Mouse (Mus musculus): ENCODE results near the gene Sh3bgrl. TPM values are rescaled to one million over a fixed set of nuclear protein-coding genes. Genes with fewer than 3 reads are reported as not detected.
"Not testable (repeated sequence)": the region's sequence is repeated elsewhere in the genome, so short reads cannot be mapped to it uniquely, and the experiment has no call there.

Sh3bgrl gene
- total RNA-seq (2014; rRNA removed; ENCODE audit: low replicate concordance) = 45.3 and 47.4 TPM in 2 replicates
- 52.7 and 56.7 TPM in 2 replicates for polyA plus RNA-seq (2015; fragmentation: Nextera tagmentation; extraction: Ambion mirVana)

DNA sequence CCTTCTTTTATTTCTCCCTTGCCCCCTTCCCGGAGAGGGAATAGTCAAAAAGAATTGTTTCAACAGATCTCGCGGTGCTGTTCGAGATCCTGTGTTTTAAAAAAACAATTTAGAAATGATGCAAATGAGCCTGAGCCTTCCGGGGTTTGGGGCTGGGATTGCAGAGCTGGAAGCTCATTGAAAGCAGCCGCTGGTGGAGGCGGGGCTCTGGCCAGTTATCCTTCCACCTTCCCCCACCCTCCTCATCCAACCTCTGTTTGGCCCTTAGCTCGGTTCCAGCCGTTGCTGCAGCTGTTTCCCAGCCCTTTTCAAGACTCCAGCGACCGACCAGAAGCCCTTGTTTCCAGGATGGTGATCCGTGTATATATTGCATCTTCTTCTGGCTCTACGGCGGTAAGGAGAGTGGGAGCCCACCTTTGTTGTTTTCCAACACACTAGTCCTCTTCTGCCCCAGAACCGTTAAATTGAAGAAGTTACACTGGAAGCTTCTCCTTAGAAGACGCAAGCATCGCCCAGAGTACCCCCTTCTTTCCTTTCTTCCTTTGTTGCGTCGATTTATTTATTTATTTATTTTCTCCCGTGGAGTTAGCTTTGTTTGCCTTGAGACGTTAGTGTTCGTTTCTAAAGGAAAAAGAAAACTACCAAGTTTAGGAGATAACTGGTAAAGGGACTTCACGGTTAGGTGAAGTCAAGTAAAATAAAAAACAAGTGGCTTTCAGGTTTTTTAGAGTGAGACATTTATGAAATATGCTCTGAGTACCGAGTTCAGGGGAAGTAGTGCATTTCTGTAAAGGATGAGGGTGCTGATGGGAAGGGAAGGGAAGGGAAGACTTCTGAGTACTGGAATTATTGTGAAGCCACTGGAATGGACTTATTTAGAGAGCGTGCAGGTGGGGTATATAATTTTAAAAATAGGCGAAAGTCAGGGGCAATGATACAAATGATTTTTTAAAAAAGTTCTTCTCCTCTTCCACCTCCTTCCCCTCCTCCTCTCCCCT, at the start of gene Sh3bgrl:
TSS of gene Sh3bgrl (plus strand) at position 121 of the 998 bp plus-strand sequence.
- Histone ChIP-seq H3K27ac (ENCODE audit: low read depth) (peak within 1 kb of the TSS; percentile 84), H3K9ac (replicated peaks; ENCODE audit: low read depth, low read length) (peak within 1 kb of the TSS; percentile 64), H3K4me1 (ENCODE audit: control insufficient read depth, insufficient read depth) (no peaks in the 10 kb centered on the region), H3K4me2 (ENCODE audit: low read depth, low read length) (peak within 1 kb of the TSS; percentile 58), H3K9me3 (replicated peaks; ENCODE audit: control insufficient read depth, low read length) (no peaks in the 10 kb centered on the region), H3K36me3 (replicated peaks; ENCODE audit: control insufficient read depth, insufficient read depth, low read length) (no peaks in the 10 kb centered on the region), H3K27me3 (ENCODE audit: control insufficient read depth, insufficient read depth, low read length) (no peaks in the 10 kb centered on the region), H3K4me3 (ENCODE audit: low read depth, low read length) (peak within 1 kb of the TSS; percentile 72)
- TF ChIP-seq EP300 (IDR thresholded peaks at IDR 0.05; ENCODE audit: low read depth) (no peak), CTCF (IDR thresholded peaks at IDR 0.05; ENCODE audit: low read depth) (no peak)
- WGBS = 10% methylated on average over 26 of the region's 26 CpGs
- peak; percentile 97 for ATAC-seq (ENCODE audit: insufficient read depth, low read depth)
- DNase-seq (ENCODE audit: low spot score) = peak; percentile 87

DNA sequence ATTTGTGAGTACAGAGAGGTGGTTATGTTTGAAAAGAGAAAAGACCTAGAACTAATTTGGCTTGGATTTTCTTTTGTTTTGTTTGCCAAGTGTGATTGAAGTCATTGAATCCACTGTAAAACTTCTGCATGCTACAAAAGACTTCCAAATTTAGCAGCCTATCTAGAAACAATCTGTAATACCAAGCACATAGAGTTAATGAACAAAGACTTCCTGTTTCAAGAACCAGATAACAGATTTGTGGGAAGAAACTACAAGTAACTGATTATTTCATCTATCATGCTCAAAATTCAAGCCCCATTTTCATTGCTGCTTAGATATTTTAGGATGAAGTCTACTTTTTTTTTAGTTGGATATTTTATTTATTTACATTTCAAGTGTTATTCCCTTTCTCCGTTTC, 47.4 kb upstream of the Sh3bgrl start:
- H3K4me2 ChIP-seq (ENCODE audit: low read depth, low read length) = no peak overlapping the region
- DNase-seq (ENCODE audit: low spot score) = no peak
- H3K27me3 ChIP-seq (ENCODE audit: control insufficient read depth, insufficient read depth, low read length) = no peaks in the 10 kb centered on the region
- H3K4me3 ChIP-seq (ENCODE audit: low read depth, low read length) = no peak overlapping the region
- no peaks in the 10 kb centered on the region for H3K36me3 ChIP-seq (replicated peaks; ENCODE audit: control insufficient read depth, insufficient read depth, low read length)
- ATAC-seq (ENCODE audit: insufficient read depth, low read depth) = no peak
- WGBS = 35% methylated on average over 1 of the region's 1 CpGs
- no peaks in the 10 kb centered on the region for H3K4me1 ChIP-seq (ENCODE audit: control insufficient read depth, insufficient read depth)
- H3K27ac ChIP-seq (ENCODE audit: low read depth) = no peak overlapping the region
- H3K9me3 ChIP-seq (replicated peaks; ENCODE audit: control insufficient read depth, low read length) = no peaks in the 10 kb centered on the region
- no peak overlapping the region for H3K9ac ChIP-seq (replicated peaks; ENCODE audit: low read depth, low read length)
- no peak for TF ChIP-seq EP300 (IDR thresholded peaks at IDR 0.05; ENCODE audit: low read depth)
- no peak for TF ChIP-seq CTCF (IDR thresholded peaks at IDR 0.05; ENCODE audit: low read depth)

DNA sequence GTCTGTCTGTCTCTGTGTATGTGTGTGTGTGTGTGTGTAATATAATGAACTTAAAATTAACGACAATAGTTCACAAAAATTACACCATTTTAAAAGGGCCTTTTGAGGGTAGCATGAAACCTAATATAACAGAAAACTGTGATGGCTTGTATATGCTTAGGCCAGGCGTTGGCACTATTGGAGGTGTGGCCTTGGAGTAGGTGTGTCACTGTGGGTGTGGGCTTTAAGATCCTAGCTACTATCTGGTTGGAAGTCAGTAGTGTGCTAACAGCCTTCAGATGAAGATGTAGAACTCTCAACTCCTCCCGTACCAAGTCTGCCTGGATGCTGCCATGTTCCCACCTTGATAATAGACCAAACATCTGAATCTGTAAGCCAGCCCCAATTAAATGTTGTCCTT, 23.4 kb upstream of the Sh3bgrl start:
- Histone ChIP-seq H3K4me1 (ENCODE audit: control insufficient read depth, insufficient read depth) (no peaks in the 10 kb centered on the region), H3K36me3 (replicated peaks; ENCODE audit: control insufficient read depth, insufficient read depth, low read length) (no peaks in the 10 kb centered on the region), H3K9me3 (replicated peaks; ENCODE audit: control insufficient read depth, low read length) (no peaks in the 10 kb centered on the region), H3K4me3 (ENCODE audit: low read depth, low read length) (no peak overlapping the region), H3K4me2 (ENCODE audit: low read depth, low read length) (no peak overlapping the region), H3K27ac (ENCODE audit: low read depth) (no peak overlapping the region), H3K9ac (replicated peaks; ENCODE audit: low read depth, low read length) (no peak overlapping the region), H3K27me3 (ENCODE audit: control insufficient read depth, insufficient read depth, low read length) (no peaks in the 10 kb centered on the region)
- WGBS = 64% methylated on average over 3 of the region's 3 CpGs
- ATAC-seq (ENCODE audit: insufficient read depth, low read depth) (no peak), DNase-seq (ENCODE audit: low spot score) (no peak)
- no peak for TF ChIP-seq EP300 (IDR thresholded peaks at IDR 0.05; ENCODE audit: low read depth)
- TF ChIP-seq CTCF (IDR thresholded peaks at IDR 0.05; ENCODE audit: low read depth) = no peak

DNA sequence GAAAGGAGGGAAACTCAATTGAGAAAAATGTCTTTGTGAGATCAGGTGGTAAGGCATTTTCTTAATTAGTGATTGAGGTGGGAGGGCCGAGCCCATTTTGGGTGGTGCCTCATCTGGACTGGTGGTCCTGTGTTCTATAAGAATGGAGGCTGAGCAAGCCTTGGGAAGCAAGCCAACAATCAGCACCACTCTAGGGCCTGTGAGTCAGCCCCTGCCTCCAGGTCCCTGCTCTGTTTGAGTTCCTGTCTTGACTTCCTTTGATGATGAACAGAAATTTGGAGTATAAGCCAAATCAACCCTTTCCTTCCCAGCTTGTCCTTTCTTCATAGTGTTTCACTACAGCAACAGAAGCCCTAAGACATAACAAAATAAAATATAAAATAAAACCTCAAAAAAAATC, 19.4 kb upstream of the Sh3bgrl start:
- Histone ChIP-seq H3K27ac (ENCODE audit: low read depth) (no peak overlapping the region), H3K27me3 (ENCODE audit: control insufficient read depth, insufficient read depth, low read length) (no peaks in the 10 kb centered on the region), H3K4me2 (ENCODE audit: low read depth, low read length) (no peak overlapping the region), H3K9ac (replicated peaks; ENCODE audit: low read depth, low read length) (no peak overlapping the region), H3K36me3 (replicated peaks; ENCODE audit: control insufficient read depth, insufficient read depth, low read length) (no peaks in the 10 kb centered on the region), H3K9me3 (replicated peaks; ENCODE audit: control insufficient read depth, low read length) (no peaks in the 10 kb centered on the region), H3K4me1 (ENCODE audit: control insufficient read depth, insufficient read depth) (no peaks in the 10 kb centered on the region), H3K4me3 (ENCODE audit: low read depth, low read length) (no peak overlapping the region)
- ATAC-seq (ENCODE audit: insufficient read depth, low read depth) (no peak), DNase-seq (ENCODE audit: low spot score) (no peak)
- TF ChIP-seq EP300 (IDR thresholded peaks at IDR 0.05; ENCODE audit: low read depth) (no peak), CTCF (IDR thresholded peaks at IDR 0.05; ENCODE audit: low read depth) (no peak)
- WGBS = 65% methylated on average over 1 of the region's 1 CpGs

DNA sequence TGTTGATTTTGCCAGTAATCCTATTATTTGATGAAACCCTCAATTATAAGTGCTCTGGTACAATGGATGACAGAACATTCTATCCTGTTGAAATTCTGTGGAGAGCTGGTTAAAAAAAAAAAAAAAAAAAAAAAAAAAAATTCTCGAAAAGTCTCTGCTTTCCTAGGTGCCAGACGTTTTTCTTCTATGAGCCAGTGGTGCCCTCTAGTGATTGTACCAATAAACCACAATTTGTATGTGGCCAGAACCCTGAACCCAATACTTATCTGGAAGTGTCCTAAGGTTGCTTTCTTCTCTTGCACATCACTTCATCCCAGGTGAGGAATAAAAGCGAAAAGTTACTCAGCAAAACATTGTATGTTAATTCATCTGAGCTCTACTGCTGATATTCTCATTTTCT, 18.8 kb upstream of the Sh3bgrl start:
- Histone ChIP-seq H3K4me3 (ENCODE audit: low read depth, low read length) (no peak overlapping the region), H3K4me2 (ENCODE audit: low read depth, low read length) (no peak overlapping the region), H3K36me3 (replicated peaks; ENCODE audit: control insufficient read depth, insufficient read depth, low read length) (no peaks in the 10 kb centered on the region), H3K9ac (replicated peaks; ENCODE audit: low read depth, low read length) (no peak overlapping the region), H3K27ac (ENCODE audit: low read depth) (no peak overlapping the region), H3K27me3 (ENCODE audit: control insufficient read depth, insufficient read depth, low read length) (no peaks in the 10 kb centered on the region), H3K9me3 (replicated peaks; ENCODE audit: control insufficient read depth, low read length) (no peaks in the 10 kb centered on the region), H3K4me1 (ENCODE audit: control insufficient read depth, insufficient read depth) (no peaks in the 10 kb centered on the region)
- TF ChIP-seq EP300 (IDR thresholded peaks at IDR 0.05; ENCODE audit: low read depth) (no peak), CTCF (IDR thresholded peaks at IDR 0.05; ENCODE audit: low read depth) (peak; percentile 43)
- WGBS = 16% methylated on average over 3 of the region's 3 CpGs
- no peak for ATAC-seq (ENCODE audit: insufficient read depth, low read depth)
- DNase-seq (ENCODE audit: low spot score) = peak; percentile 15

DNA sequence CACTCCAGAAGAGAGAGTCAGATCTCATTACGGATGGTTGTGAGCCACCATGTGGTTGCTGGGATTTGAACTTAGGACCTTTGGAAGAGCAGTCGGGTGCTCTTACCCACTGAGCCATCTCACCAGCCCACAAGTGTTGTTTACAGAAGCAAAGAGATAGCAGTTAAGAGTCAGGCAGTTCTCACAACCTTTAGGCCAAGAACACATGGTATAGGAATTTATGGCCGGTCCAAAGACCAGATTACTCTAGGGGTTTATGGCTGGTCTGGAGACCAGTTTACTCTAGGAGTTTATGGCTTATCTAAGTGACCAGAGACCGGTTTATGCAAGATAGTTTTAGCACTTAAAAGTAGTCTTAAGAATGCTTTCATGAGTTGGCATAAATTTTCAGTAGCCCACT, 15.8 kb upstream of the Sh3bgrl start:
- H3K4me2 ChIP-seq (ENCODE audit: low read depth, low read length); H3K9me3 ChIP-seq (replicated peaks; ENCODE audit: control insufficient read depth, low read length); H3K9ac ChIP-seq (replicated peaks; ENCODE audit: low read depth, low read length); DNase-seq (ENCODE audit: low spot score); H3K36me3 ChIP-seq (replicated peaks; ENCODE audit: control insufficient read depth, insufficient read depth, low read length); H3K4me3 ChIP-seq (ENCODE audit: low read depth, low read length); H3K27me3 ChIP-seq (ENCODE audit: control insufficient read depth, insufficient read depth, low read length); ATAC-seq (ENCODE audit: insufficient read depth, low read depth); H3K4me1 ChIP-seq (ENCODE audit: control insufficient read depth, insufficient read depth); H3K27ac ChIP-seq (ENCODE audit: low read depth): not testable (repeated sequence)
- 71% methylated on average over 3 of the region's 4 CpGs for WGBS

Measured in heart, postnatal 0 days (tissue).